Comparison of ENCODE assay signal across 26 mouse cellular contexts in genomic region chr9:83418965-83419364, GRCm38 (mm10). TPM values are rescaled to one million over a fixed set of nuclear protein-coding genes. Genes with fewer than 3 reads are reported as not detected.
"Had no signal": no experiment of that assay in that cellular context is flagged by ENCODE, and none has a peak within 500 bp of the region (broad histone marks: within the 10 kb centered on the region; RNA-seq: fewer than 3 reads in every experiment).

No protein-coding gene starts in this region.

- H3K27me3 ChIP-seq: embryonic facial prominence, embryonic 12.5 days; embryonic facial prominence, embryonic 13.5 days; embryonic facial prominence, embryonic 15.5 days; forebrain, embryonic 12.5 days; forebrain, embryonic 15.5 days; heart, embryonic 12.5 days had no signal

- H3K9me3 ChIP-seq: embryonic facial prominence, embryonic 15.5 days had no signal

- ATAC-seq: forebrain, embryonic 15.5 days had no signal

- DNase-seq: cerebellum, adult 2 months; cerebellum, adult 8-10 months; cerebellum, adult 9-10 months; cerebellum, adult 9-11 months; cerebellum, postnatal 10 days; cerebellum, postnatal 14 days; cerebellum, postnatal 25 days; cerebellum, postnatal 36 days; embryo, embryonic 11 days; gastrocnemius, adult 2 months; gastrocnemius, postnatal 10 days; gastrocnemius, postnatal 14 days; gastrocnemius, postnatal 25 days; gastrocnemius, postnatal 36 days; heart, adult 18-20 months; heart, adult 2 months had no signal

- H3K4me2 ChIP-seq: embryonic facial prominence, embryonic 12.5 days; embryonic facial prominence, embryonic 13.5 days; embryonic facial prominence, embryonic 15.5 days; forebrain, embryonic 12.5 days; forebrain, embryonic 15.5 days; heart, embryonic 12.5 days had no signal

- H3K27ac ChIP-seq: embryonic facial prominence, embryonic 10.5 days; embryonic facial prominence, embryonic 12.5 days; embryonic facial prominence, embryonic 13.5 days; embryonic facial prominence, embryonic 15.5 days; forebrain, embryonic 10.5 days; forebrain, embryonic 12.5 days; forebrain, embryonic 15.5 days; gastrocnemius, adult 2 months; heart, adult 2 months; heart, embryonic 10.5 days had no signal

- H3K4me1 ChIP-seq: embryonic facial prominence, embryonic 10.5 days; embryonic facial prominence, embryonic 12.5 days; embryonic facial prominence, embryonic 13.5 days; embryonic facial prominence, embryonic 15.5 days; forebrain, embryonic 10.5 days; forebrain, embryonic 12.5 days; forebrain, embryonic 15.5 days had no signal

- H3K9ac ChIP-seq: embryonic facial prominence, embryonic 12.5 days; embryonic facial prominence, embryonic 13.5 days; embryonic facial prominence, embryonic 15.5 days; forebrain, embryonic 12.5 days; forebrain, embryonic 15.5 days; heart, embryonic 12.5 days had no signal

- H3K4me3 ChIP-seq: embryonic facial prominence, embryonic 10.5 days; embryonic facial prominence, embryonic 12.5 days; embryonic facial prominence, embryonic 13.5 days; embryonic facial prominence, embryonic 15.5 days; erythroblast, embryonic 14.5 days; forebrain, embryonic 10.5 days; forebrain, embryonic 12.5 days; forebrain, embryonic 15.5 days; gastrocnemius, adult 2 months; heart, adult 2 months; heart, embryonic 10.5 days; heart, embryonic 12.5 days had no signal

RNA-seq across cellular contexts. Expression of gene Lca5, which starts 22.0 kb away (rescaled TPM):
- polyA plus RNA-seq: erythroblast, embryonic 14.5 days had no signal
